Mouse (Mus musculus) liver, embryonic 14.5 days (tissue): ENCODE measurements around the gene Trim30b. TPM values are rescaled to one million over a fixed set of nuclear protein-coding genes. Genes with fewer than 3 reads are reported as not detected.
"Not testable (repeated sequence)": the region's sequence is repeated elsewhere in the genome, so short reads cannot be mapped to it uniquely, and the experiment has no call there.

Experiments
- ATAC-seq: fragments of 200-750 bp; cut with Nextera tagmentation; 2 replicates; pipeline ENCODE4 v1.8.0; 2017; ENCODE audit warnings: moderate number of reproducible peaks, mild to moderate bottlenecking, moderate library complexity; ENCODE audit not compliant: insufficient read depth
- DNase-seq, 3 experiments: peaks; one replicate each; pipeline ENCODE4 v3.0.0-alpha.2; 2012 to 2013; ENCODE audit warnings: low read depth in 3 of 3, low spot score in 3 of 3
- H3K27ac ChIP-seq: fragments of 300-500 bp; sonication (generic); 2 replicates; pipeline ENCODE4 v1.5.1; 2014; ENCODE audit warnings: moderate library complexity, mild to moderate bottlenecking, control low read depth, inconsistent platforms
- H3K27me3 ChIP-seq: fragments of 300-500 bp; sonication (generic); 2 replicates; pipeline ENCODE4 v1.6.1; 2014; ENCODE audit warnings: mild to moderate bottlenecking, low read length, moderate library complexity; ENCODE audit not compliant: control insufficient read depth, insufficient read depth
- H3K36me3 ChIP-seq: fragments of 300-500 bp; sonication (generic); replicated peaks from 2 replicates; pipeline ENCODE4 v1.6.1; 2014; ENCODE audit warnings: low read depth; ENCODE audit not compliant: control insufficient read depth, insufficient read depth
- H3K4me1 ChIP-seq, 2 experiments: fragments of 200-500 bp in 1 of 2; fragments of 300-500 bp in 1 of 2; sonication (generic) in 1 of 2; replicated peaks; 2 replicates each; pipeline ENCODE4 v1.6.1; 2012 to 2014; ENCODE audit warnings: antibody characterized with exemption in 1 of 2, inconsistent platforms in 1 of 2, low read length in 1 of 2; ENCODE audit not compliant: control insufficient read depth in 2 of 2, insufficient read depth in 2 of 2
- H3K4me2 ChIP-seq: fragments of 300-500 bp; sonication (generic); 2 replicates; pipeline ENCODE4 v1.6.1; 2014; ENCODE audit warnings: low read depth, mild to moderate bottlenecking, control low read depth, moderate library complexity
- H3K4me3 ChIP-seq, 2 experiments: fragments of 200-500 bp in 1 of 2; fragments of 300-500 bp in 1 of 2; sonication (generic) in 1 of 2; 2 replicates each; pipeline ENCODE4 v1.5.1; 2012 to 2014; ENCODE audit warnings: low read depth in 2 of 2, low read length in 2 of 2, mild to moderate bottlenecking in 2 of 2, control low read depth in 1 of 2, inconsistent platforms in 1 of 2, moderate library complexity in 1 of 2; ENCODE audit not compliant: insufficient read depth in 1 of 2
- H3K9ac ChIP-seq: fragments of 300-500 bp; sonication (generic); replicated peaks from 2 replicates; pipeline ENCODE4 v1.6.1; 2014; ENCODE audit warnings: mild to moderate bottlenecking, control low read depth, moderate library complexity
- H3K9me3 ChIP-seq: fragments of 300-500 bp; sonication (generic); 2 replicates; pipeline ENCODE4 v1.6.1; 2016; ENCODE audit warnings: low read length, mixed read lengths; ENCODE audit not compliant: control insufficient read depth
- CTCF ChIP-seq: IDR thresholded peaks from 2 replicates; pipeline ENCODE4 v1.5.1; 2016; ENCODE audit warnings: antibody characterized with exemption, low read depth, control low read depth
- EP300 ChIP-seq: IDR thresholded peaks from 2 replicates; pipeline ENCODE4 v1.6.1; 2016; ENCODE audit warnings: antibody characterized with exemption, low read depth
- WGBS: fragments of 180-500 bp; shearing (Covaris S2); extraction: QIAGEN DNeasy Blood & Tissue Kit; methylation state at CpG from one replicate; pipeline ENCODE4 v1.1.7; 2014; ENCODE audit not compliant: insufficient replicate concordance; 5-methylcytosine and 5-hydroxymethylcytosine counted together
- polyA plus RNA-seq, 2 experiments: library from polyadenylated mRNA; depleted of rRNA in 1 of 2; stranded (reverse) in 1 of 2; unstranded in 1 of 2; fragments of >200 nt; fragmentation: Nextera tagmentation in 1 of 2; extraction: Ambion mirVana in 1 of 2; gene quantifications; 2 replicates each; pipeline versions ENCODE4 v1.2.1 to v1.2.3; 2012 to 2014

The Trim30b gene
- polyA plus RNA-seq, 2 experiments = 0.19 to 0.27 TPM

- no peak for TF ChIP-seq EP300
- no peak overlapping the region for H3K27ac ChIP-seq
- DNase-seq (no peak), ATAC-seq (no peak)
- no peak overlapping the region for H3K4me2 ChIP-seq
- no peaks in the 10 kb centered on the region for H3K9me3 ChIP-seq
- H3K27me3 ChIP-seq = no peaks in the 10 kb centered on the region
- 73% methylated on average over 9 of the region's 9 CpGs for WGBS
- no peaks in the 10 kb centered on the region for H3K36me3 ChIP-seq
- H3K9ac ChIP-seq = no peak overlapping the region
- no peaks in the 10 kb centered on the region for H3K4me1 ChIP-seq
- no peak overlapping the region for H3K4me3 ChIP-seq
These were observed 47.7 kb downstream of the Trim30b start for GRCm38 (mm10) chr7:104322028-104322427.

- H3K4me2 ChIP-seq = peak within 1 kb of the TSS; percentile 68
- WGBS = 10% methylated on average over 4 of the region's 4 CpGs
- H3K4me1 ChIP-seq, DNase-seq, H3K36me3 ChIP-seq, H3K9me3 ChIP-seq, H3K27me3 ChIP-seq: not testable (repeated sequence)
- H3K4me3 ChIP-seq = peak within 1 kb of the TSS; percentile 58 to 63
- peak within 1 kb of the TSS; percentile 62 for H3K9ac ChIP-seq
- H3K27ac ChIP-seq = peak within 1 kb of the TSS; percentile 27; the same call in 1 of the 2 replicates
- ATAC-seq = peak; percentile 95
These were observed 54.2 kb downstream of the Trim30b start, which contains the start of gene Trim12a for GRCm38 (mm10) chr7:104315369-104316080. Gene Trim12a, minus strand, starts transcription at chr7:104315466.

- Histone ChIP-seq H3K9me3 (no peaks in the 10 kb centered on the region), H3K4me1 (no peaks in the 10 kb centered on the region; a peak in 1 of 4 replicates), H3K27me3 (no peaks in the 10 kb centered on the region), H3K9ac (peak overlapping the region; percentile 62), H3K4me2 (peak overlapping the region; percentile 68), H3K4me3 (peak overlapping the region; percentile 58 to 63), H3K36me3 (no peaks in the 10 kb centered on the region), H3K27ac (peak overlapping the region; percentile 27; the same call in 1 of the 2 replicates)
- 3% methylated on average over 15 of the region's 15 CpGs for WGBS
- ATAC-seq (peak; percentile 80), DNase-seq (peak in 1 of 3 experiments; percentile 16)
- TF ChIP-seq EP300 (no peak), CTCF (no peak)
These were observed 54.8 kb downstream of the Trim30b start for GRCm38 (mm10) chr7:104314796-104315353.

Other genes starting within 250 kb of the Trim30b start
- gene Ubqln5, start 240.1 kb downstream of the Trim30b start, polyA plus RNA-seq (2012; rRNA removed) = not detected in 2 replicates
- gene Ubqln5, start 240.1 kb downstream of the Trim30b start, polyA plus RNA-seq (2014; fragmentation: Nextera tagmentation; extraction: Ambion mirVana) = not detected in 2 replicates
- gene Olfr643, start 232.5 kb downstream of the Trim30b start, polyA plus RNA-seq (2012; rRNA removed) = not detected in 2 replicates
- not detected in 2 replicates for gene Olfr643, start 232.5 kb downstream of the Trim30b start, polyA plus RNA-seq (2014; fragmentation: Nextera tagmentation; extraction: Ambion mirVana)
- gene Ubqln3, start 226.6 kb downstream of the Trim30b start, polyA plus RNA-seq (2012; rRNA removed) = not detected in 2 replicates
- not detected in 2 replicates for gene Ubqln3, start 226.6 kb downstream of the Trim30b start, polyA plus RNA-seq (2014; fragmentation: Nextera tagmentation; extraction: Ambion mirVana)
- not detected in 2 replicates for gene Ubqlnl, start 219.3 kb downstream of the Trim30b start, polyA plus RNA-seq (2012; rRNA removed)
- gene Ubqlnl, start 219.3 kb downstream of the Trim30b start, polyA plus RNA-seq (2014; fragmentation: Nextera tagmentation; extraction: Ambion mirVana) = not detected in 2 replicates
- gene Olfm5, start 205.1 kb downstream of the Trim30b start, polyA plus RNA-seq (2012; rRNA removed) = not detected in 2 replicates
- not detected in 2 replicates for gene Olfm5, start 205.1 kb downstream of the Trim30b start, polyA plus RNA-seq (2014; fragmentation: Nextera tagmentation; extraction: Ambion mirVana)
- 0.01 and 0.06 TPM in 2 replicates for gene Olfr648, start 186.5 kb downstream of the Trim30b start, polyA plus RNA-seq (2012; rRNA removed)
- gene Olfr648, start 186.5 kb downstream of the Trim30b start, polyA plus RNA-seq (2014; fragmentation: Nextera tagmentation; extraction: Ambion mirVana) = 0.04 TPM in 1 of 2 replicates, not detected in the other
- not detected in 2 replicates for gene Olfr649, start 173.9 kb downstream of the Trim30b start, polyA plus RNA-seq (2012; rRNA removed)
- gene Olfr649, start 173.9 kb downstream of the Trim30b start, polyA plus RNA-seq (2014; fragmentation: Nextera tagmentation; extraction: Ambion mirVana) = not detected in 2 replicates
- gene Trim6, start 151.1 kb downstream of the Trim30b start, polyA plus RNA-seq (2012; rRNA removed) = 0.38 and 0.43 TPM in 2 replicates
- gene Trim6, start 151.1 kb downstream of the Trim30b start, polyA plus RNA-seq (2014; fragmentation: Nextera tagmentation; extraction: Ambion mirVana) = 0.28 and 0.44 TPM in 2 replicates
- gene Trim34a, start 125.4 kb downstream of the Trim30b start, polyA plus RNA-seq (2012; rRNA removed) = 1.1 and 1.4 TPM in 2 replicates
- gene Trim34a, start 125.4 kb downstream of the Trim30b start, polyA plus RNA-seq (2014; fragmentation: Nextera tagmentation; extraction: Ambion mirVana) = 1.3 and 1.7 TPM in 2 replicates
- gene Trim5, start 81.8 kb downstream of the Trim30b start, polyA plus RNA-seq (2012; rRNA removed) = 0.17 and 0.28 TPM in 2 replicates
- 0.22 and 0.23 TPM in 2 replicates for gene Trim5, start 81.8 kb downstream of the Trim30b start, polyA plus RNA-seq (2014; fragmentation: Nextera tagmentation; extraction: Ambion mirVana)
- 2.0 and 2.4 TPM in 2 replicates for gene Trim12a, start 54.4 kb downstream of the Trim30b start, polyA plus RNA-seq (2012; rRNA removed)
- gene Trim12a, start 54.4 kb downstream of the Trim30b start, polyA plus RNA-seq (2014; fragmentation: Nextera tagmentation; extraction: Ambion mirVana) = 2.3 and 2.8 TPM in 2 replicates
- 0.01 and 0.02 TPM in 2 replicates for gene Trim34b, start 40.4 kb downstream of the Trim30b start, polyA plus RNA-seq (2012; rRNA removed)
- gene Trim34b, start 40.4 kb downstream of the Trim30b start, polyA plus RNA-seq (2014; fragmentation: Nextera tagmentation; extraction: Ambion mirVana) = not detected in 2 replicates
- gene Trim12c, start 16.5 kb downstream of the Trim30b start, polyA plus RNA-seq (2012; rRNA removed) = 1.0 and 1.7 TPM in 2 replicates
- gene Trim12c, start 16.5 kb downstream of the Trim30b start, polyA plus RNA-seq (2014; fragmentation: Nextera tagmentation; extraction: Ambion mirVana) = 0.52 and 0.61 TPM in 2 replicates
- 0.10 and 0.19 TPM in 2 replicates for gene Trim30c, start 31.0 kb upstream of the Trim30b start, polyA plus RNA-seq (2012; rRNA removed)
- gene Trim30c, start 31.0 kb upstream of the Trim30b start, polyA plus RNA-seq (2014; fragmentation: Nextera tagmentation; extraction: Ambion mirVana) = 0.15 and 0.20 TPM in 2 replicates
- gene Trim30a, start 95.3 kb upstream of the Trim30b start, polyA plus RNA-seq (2012; rRNA removed) = 1.0 and 1.5 TPM in 2 replicates
- 1.9 and 2.0 TPM in 2 replicates for gene Trim30a, start 95.3 kb upstream of the Trim30b start, polyA plus RNA-seq (2014; fragmentation: Nextera tagmentation; extraction: Ambion mirVana)
- gene Trim30d, start 138.0 kb upstream of the Trim30b start, polyA plus RNA-seq (2012; rRNA removed) = 0.28 and 0.58 TPM in 2 replicates
- 0.48 and 0.53 TPM in 2 replicates for gene Trim30d, start 138.0 kb upstream of the Trim30b start, polyA plus RNA-seq (2014; fragmentation: Nextera tagmentation; extraction: Ambion mirVana)
- not detected in 2 replicates for gene Olfr651, start 180.2 kb upstream of the Trim30b start, polyA plus RNA-seq (2012; rRNA removed)
- not detected in 2 replicates for gene Olfr651, start 180.2 kb upstream of the Trim30b start, polyA plus RNA-seq (2014; fragmentation: Nextera tagmentation; extraction: Ambion mirVana)
- not detected in 2 replicates for gene Olfr652, start 191.0 kb upstream of the Trim30b start, polyA plus RNA-seq (2012; rRNA removed)
- not detected in 2 replicates for gene Olfr652, start 191.0 kb upstream of the Trim30b start, polyA plus RNA-seq (2014; fragmentation: Nextera tagmentation; extraction: Ambion mirVana)
- not detected in 2 replicates for gene Olfr653, start 207.4 kb upstream of the Trim30b start, polyA plus RNA-seq (2012; rRNA removed)
- not detected in 2 replicates for gene Olfr653, start 207.4 kb upstream of the Trim30b start, polyA plus RNA-seq (2014; fragmentation: Nextera tagmentation; extraction: Ambion mirVana)
- gene Olfr654, start 217.1 kb upstream of the Trim30b start, polyA plus RNA-seq (2012; rRNA removed) = not detected in 2 replicates
- not detected in 2 replicates for gene Olfr654, start 217.1 kb upstream of the Trim30b start, polyA plus RNA-seq (2014; fragmentation: Nextera tagmentation; extraction: Ambion mirVana)
- not detected in 2 replicates for gene Olfr655, start 231.9 kb upstream of the Trim30b start, polyA plus RNA-seq (2012; rRNA removed)
- gene Olfr655, start 231.9 kb upstream of the Trim30b start, polyA plus RNA-seq (2014; fragmentation: Nextera tagmentation; extraction: Ambion mirVana) = not detected in 2 replicates
- not detected in 2 replicates for gene Olfr656, start 244.1 kb upstream of the Trim30b start, polyA plus RNA-seq (2012; rRNA removed)
- gene Olfr656, start 244.1 kb upstream of the Trim30b start, polyA plus RNA-seq (2014; fragmentation: Nextera tagmentation; extraction: Ambion mirVana) = not detected in 2 replicates